Mouse (Mus musculus) kidney, postnatal 36 days (tissue): ENCODE results near the gene Ctrl.
A peak's percentile ranks its signal among the peaks of the same experiment; 100 is the strongest.

Experiments
- DNase-seq, 2 experiments: peaks; one replicate each; pipeline ENCODE4 v3.0.0; 2021 to 2022; ENCODE audit warnings: mixed read lengths in 2 of 2

Ctrl gene

GRCm38 (mm10) chr8:105937496-105938305 lies 4.0 kb upstream of the Ctrl start:
- DNase-seq, result peak; percentile 58 to 65

GRCm38 (mm10) chr8:105936866-105937475 lies 3.3 kb upstream of the Ctrl start:
- peak; percentile 95 to 96 for DNase-seq

GRCm38 (mm10) chr8:105935863-105936603 lies 2.4 kb upstream of the Ctrl start:
- DNase-seq, result no peak

- DNase-seq, result no peak
Observed at GRCm38 (mm10) chr8:105935105-105935504, 1.4 kb upstream of the Ctrl start.

GRCm38 (mm10) chr8:105932525-105932924 lies 1.1 kb downstream of the Ctrl start:
- DNase-seq, result no peak

GRCm38 (mm10) chr8:105931271-105931670 lies 2.4 kb downstream of the Ctrl start:
- DNase-seq, result no peak

- peak; percentile 70 to 90 for DNase-seq
Observed at GRCm38 (mm10) chr8:105930602-105931001, 3.1 kb downstream of the Ctrl start.

GRCm38 (mm10) chr8:105925123-105925522 lies 8.5 kb downstream of the Ctrl start:
- no peak for DNase-seq

GRCm38 (mm10) chr8:105919390-105919789 lies 14.3 kb downstream of the Ctrl start:
- no peak for DNase-seq

- no peak for DNase-seq
Observed at GRCm38 (mm10) chr8:105900941-105901616, 32.6 kb downstream of the Ctrl start.

GRCm38 (mm10) chr8:105900180-105900940 lies 33.3 kb downstream of the Ctrl start, which contains the start of gene Pskh1:
Pskh1 (plus strand) TSS chr8:105900441.
- peak; percentile 93 to 96 for DNase-seq

- no peak for DNase-seq
Observed at GRCm38 (mm10) chr8:105897801-105898480, 35.7 kb downstream of the Ctrl start.

- peak; percentile 77 to 86 for DNase-seq
Observed at GRCm38 (mm10) chr8:105893339-105893738, 40.3 kb downstream of the Ctrl start, which contains the start of gene Nrn1l. Nrn1l (plus strand) TSS chr8:105893567.

GRCm38 (mm10) chr8:105892432-105892831 lies 41.2 kb downstream of the Ctrl start:
- peak; percentile 18 to 67 for DNase-seq

GRCm38 (mm10) chr8:105890870-105891269 lies 42.8 kb downstream of the Ctrl start:
- DNase-seq, result no peak

GRCm38 (mm10) chr8:105889756-105890465 lies 43.8 kb downstream of the Ctrl start:
- DNase-seq, result no peak
